Mouse (Mus musculus) lung, adult 2 months (tissue): Measurements from ENCODE around the gene Trp53bp1. TPM values are rescaled to one million over a fixed set of nuclear protein-coding genes. Genes with fewer than 3 reads are reported as not detected.

Experiments
- DNase-seq: peaks from one replicate; pipeline ENCODE4 v3.0.0; 2022
- H3K4me1 ChIP-seq: fragments of 200-500 bp; 2 replicates; pipeline ENCODE4 v1.6.1; 2011; ENCODE audit warnings: low read length; ENCODE audit not compliant: control insufficient read depth, insufficient read depth
- H3K4me3 ChIP-seq: fragments of 200-500 bp; replicated peaks from 2 replicates; pipeline ENCODE3; 2011; ENCODE audit warnings: low read depth, mild to moderate bottlenecking, control low read depth, low read length; ENCODE audit errors: extremely low read depth
- CTCF ChIP-seq: fragments of 200-500 bp; IDR thresholded peaks from 2 replicates; pipeline ENCODE4 v1.5.1; 2011; ENCODE audit warnings: mild to moderate bottlenecking, low read length, control low read depth; ENCODE audit not compliant: insufficient read depth
- POLR2A ChIP-seq: fragments of 200-500 bp; IDR thresholded peaks from 2 replicates; pipeline ENCODE4 v1.6.1; 2011; ENCODE audit warnings: low read depth, mild to moderate bottlenecking, control low read depth, low read length, borderline replicate concordance; ENCODE audit errors: extremely low read depth
- WGBS: fragments of 180-500 bp; shearing (Covaris S2); methylation state at CpG from one replicate; pipeline ENCODE4 v1.1.7; 2018; 5-methylcytosine and 5-hydroxymethylcytosine counted together
- polyA plus RNA-seq: library from polyadenylated mRNA; depleted of rRNA; stranded (reverse); fragments of >200 nt; gene quantifications from 2 replicates; pipeline ENCODE4 v1.2.3, GENCODE M21; 2012; rRNA removed

Gene Trp53bp1
- 15.5 and 28.1 TPM in 2 replicates for polyA plus RNA-seq

GRCm38 (mm10) chr2:121271236-121271927, at the start of gene Trp53bp1:
Gene Trp53bp1 (minus strand): TSS chr2:121271407.
- WGBS = 1% methylated on average over 37 of the region's 37 CpGs
- Histone ChIP-seq H3K4me3 (peak within 1 kb of the TSS; percentile 75), H3K4me1 (no peaks in the 10 kb centered on the region)
- DNase-seq = peak; percentile 98
- TF ChIP-seq POLR2A = no peak; the same call in 1 of the 2 replicates
- TF ChIP-seq CTCF = no peak

- no peak overlapping the region for H3K4me3 ChIP-seq
- DNase-seq = no peak
- no peaks in the 10 kb centered on the region for H3K4me1 ChIP-seq
- TF ChIP-seq CTCF = no peak
- no peak for TF ChIP-seq POLR2A
- 72% methylated on average over 8 of the region's 8 CpGs for WGBS
These were observed 45.1 kb upstream of the Trp53bp1 start for GRCm38 (mm10) chr2:121316278-121316677.

GRCm38 (mm10) chr2:121308997-121309416, 37.8 kb upstream of the Trp53bp1 start:
- Histone ChIP-seq H3K4me1 (peaks cover 2% of the 10 kb centered on the region; the same call in 1 of the 2 replicates), H3K4me3 (peak overlapping the region; percentile 47)
- peak; percentile 15 for DNase-seq
- WGBS = 19% methylated on average over 5 of the region's 5 CpGs
- TF ChIP-seq CTCF (no peak), POLR2A (0 out of 2 replicates have a peak, but pooled peaks have one; percentile 12)

GRCm38 (mm10) chr2:121300036-121300435, 28.8 kb upstream of the Trp53bp1 start:
- no peaks in the 10 kb centered on the region for H3K4me1 ChIP-seq
- no peak for TF ChIP-seq CTCF
- TF ChIP-seq POLR2A = no peak
- H3K4me3 ChIP-seq = no peak overlapping the region
- WGBS = 59% methylated on average over 10 of the region's 10 CpGs
- DNase-seq = no peak

- Histone ChIP-seq H3K4me1 (no peaks in the 10 kb centered on the region), H3K4me3 (no peak overlapping the region)
- no peak for TF ChIP-seq CTCF
- TF ChIP-seq POLR2A = no peak
- WGBS = 84% methylated on average over 17 of the region's 17 CpGs
- no peak for DNase-seq
These were observed 28.3 kb upstream of the Trp53bp1 start for GRCm38 (mm10) chr2:121299471-121299870.

- H3K4me1 ChIP-seq = peaks cover 5% of the 10 kb centered on the region; the same call in 1 of the 2 replicates
- TF ChIP-seq CTCF (no peak), POLR2A (no peak)
- 12% methylated on average over 8 of the region's 8 CpGs for WGBS
- H3K4me3 ChIP-seq = no peak overlapping the region
- DNase-seq = no peak
These were observed 26.9 kb upstream of the Trp53bp1 start for GRCm38 (mm10) chr2:121298131-121298530.

GRCm38 (mm10) chr2:121297701-121298100, 26.5 kb upstream of the Trp53bp1 start:
- H3K4me1 ChIP-seq = peaks cover 5% of the 10 kb centered on the region; the same call in 1 of the 2 replicates
- 23% methylated on average over 9 of the region's 9 CpGs for WGBS
- H3K4me3 ChIP-seq = no peak overlapping the region
- TF ChIP-seq POLR2A = no peak
- TF ChIP-seq CTCF = no peak
- DNase-seq = no peak

- TF ChIP-seq CTCF = no peak
- TF ChIP-seq POLR2A = no peak
- Histone ChIP-seq H3K4me3 (no peak overlapping the region), H3K4me1 (peaks cover 5% of the 10 kb centered on the region; the same call in 1 of the 2 replicates)
- 27% methylated on average over 6 of the region's 6 CpGs for WGBS
- DNase-seq = no peak
These were observed 25.6 kb upstream of the Trp53bp1 start for GRCm38 (mm10) chr2:121296754-121297231.

GRCm38 (mm10) chr2:121295608-121296571, 24.7 kb upstream of the Trp53bp1 start:
- peak overlapping the region; percentile 48 for H3K4me3 ChIP-seq
- DNase-seq = no peak
- H3K4me1 ChIP-seq = peaks cover 5% of the 10 kb centered on the region; the same call in 1 of the 2 replicates
- WGBS = 18% methylated on average over 15 of the region's 15 CpGs
- TF ChIP-seq CTCF = no peak
- no peak for TF ChIP-seq POLR2A

GRCm38 (mm10) chr2:121294753-121295607, 23.8 kb upstream of the Trp53bp1 start:
- WGBS = 11% methylated on average over 18 of the region's 18 CpGs
- Histone ChIP-seq H3K4me3 (peak overlapping the region; percentile 48), H3K4me1 (peaks cover 5% of the 10 kb centered on the region)
- TF ChIP-seq POLR2A (0 out of 2 replicates have a peak, but pooled peaks have one; percentile 14), CTCF (no peak)
- no peak for DNase-seq
